Mouse (Mus musculus) c-Kit-positive CD71-negative TER-119-negative erythroid progenitor cells, embryonic 14.5 days (primary cell): ENCODE measurements around the gene Carmil1.

Experiments
- DNase-seq: peaks from one replicate; pipeline ENCODE4 v3.0.0-alpha.2; 2013; ENCODE audit warnings: low read depth

Carmil1 gene

DNA sequence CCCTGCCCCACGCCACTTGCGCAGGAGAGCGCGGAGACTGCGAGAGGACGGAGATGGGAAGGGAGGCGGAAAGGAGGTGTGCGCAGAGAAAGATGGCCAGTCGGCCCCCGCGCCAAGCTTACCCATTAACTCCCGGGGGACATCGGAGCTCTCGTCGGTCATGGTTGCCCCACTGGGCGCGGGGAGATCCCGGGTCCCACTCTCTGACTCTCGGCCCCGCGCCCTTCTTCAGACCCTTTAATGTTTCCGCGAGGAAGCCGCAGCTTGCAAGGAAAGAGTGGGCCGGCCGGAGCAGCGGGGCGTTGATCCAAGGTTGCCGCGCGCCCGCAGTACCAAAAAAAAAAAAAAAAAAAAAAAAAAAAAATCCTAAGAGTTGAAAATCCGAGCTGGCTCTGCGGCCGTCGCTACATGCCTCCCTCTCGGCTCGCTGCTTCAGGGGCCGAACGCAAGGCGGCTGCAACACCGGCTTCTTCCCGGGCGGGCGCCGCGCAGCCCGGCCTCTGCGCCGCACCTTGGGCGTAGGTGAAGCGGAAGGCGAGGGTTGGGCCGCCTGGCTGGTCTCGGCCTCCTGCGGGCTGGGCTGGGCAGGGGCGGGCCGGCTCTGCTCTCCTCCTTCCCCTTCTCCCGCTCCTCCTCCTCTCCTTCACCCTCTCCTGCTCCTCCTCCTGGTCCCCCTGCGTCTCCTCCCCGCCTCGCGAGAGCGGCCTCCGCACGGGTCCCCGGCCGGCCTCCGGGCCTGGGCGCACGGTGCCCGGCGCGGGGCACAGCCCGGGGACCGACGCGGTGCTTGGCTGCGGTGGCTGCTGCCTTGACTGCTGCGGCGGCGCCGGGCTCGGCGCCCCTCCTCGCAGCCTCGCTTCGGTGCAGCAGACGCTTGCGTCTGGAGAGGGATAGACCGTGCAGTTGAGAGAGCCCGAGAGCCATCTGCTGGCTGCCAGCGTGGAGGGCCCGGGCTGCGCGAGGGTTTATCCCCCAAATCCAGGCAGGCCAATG lies at the start of gene Carmil1:
Carmil1 (minus strand) TSS at position 357 of the 993 bp plus-strand sequence.
- peak; percentile 51 for DNase-seq

DNA sequence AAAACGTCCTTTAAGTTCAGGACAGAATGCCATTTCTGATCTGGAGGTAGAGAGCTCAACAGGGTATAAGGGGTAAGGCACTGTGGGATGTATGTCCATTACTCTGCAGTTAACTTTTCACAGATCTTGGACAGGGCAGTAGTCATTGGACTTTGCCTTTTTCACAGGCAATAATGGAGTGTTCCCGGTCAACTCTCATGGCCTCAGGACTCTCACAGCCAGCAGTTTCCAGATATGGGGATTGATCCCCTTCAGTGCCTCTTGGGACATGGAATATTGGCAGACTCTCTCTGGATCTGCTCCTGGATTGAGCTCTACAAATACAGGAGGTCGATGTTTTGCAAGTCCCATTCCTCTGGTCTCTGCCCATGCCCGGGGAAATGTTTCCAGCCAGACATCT lies 49.5 kb upstream of the Carmil1 start:
- DNase-seq = no peak

DNA sequence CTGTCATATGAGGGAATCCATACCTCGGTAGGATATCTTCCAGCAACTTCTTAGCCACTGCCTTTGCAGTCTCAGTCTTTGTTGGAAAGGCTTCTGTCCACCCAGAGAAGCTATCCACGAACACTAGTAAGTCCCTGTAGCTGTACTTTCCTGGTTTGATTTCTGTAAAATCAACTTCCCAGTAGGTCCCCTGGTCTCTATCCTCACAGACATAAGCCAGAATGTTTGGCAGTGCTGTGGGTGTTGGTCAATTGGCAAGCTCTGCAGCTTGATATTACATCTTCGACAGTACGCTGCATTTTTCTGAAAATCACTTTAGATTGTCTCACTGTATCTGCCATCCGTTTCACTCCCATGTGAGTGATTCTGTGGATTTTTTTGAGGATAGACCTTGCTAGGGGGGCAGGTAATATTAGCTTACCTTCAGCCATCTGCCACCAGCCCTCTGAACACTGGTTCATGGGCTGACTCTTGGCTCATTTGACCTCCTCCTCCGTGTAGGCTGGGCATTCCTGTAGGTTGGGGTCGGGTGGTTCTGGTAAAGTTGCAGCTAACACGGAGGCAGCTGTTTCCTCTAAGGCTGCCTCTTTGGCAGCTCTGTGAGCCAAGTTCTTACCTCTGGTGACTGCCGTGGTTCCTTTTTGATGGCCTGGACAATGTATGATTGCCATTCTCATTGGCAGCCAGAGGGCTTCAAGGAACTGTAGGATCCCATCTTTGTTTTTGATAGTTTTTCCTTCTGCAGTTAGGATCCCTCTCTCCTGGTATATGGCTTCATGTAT lies 47.6 kb upstream of the Carmil1 start:
- no peak for DNase-seq

DNA sequence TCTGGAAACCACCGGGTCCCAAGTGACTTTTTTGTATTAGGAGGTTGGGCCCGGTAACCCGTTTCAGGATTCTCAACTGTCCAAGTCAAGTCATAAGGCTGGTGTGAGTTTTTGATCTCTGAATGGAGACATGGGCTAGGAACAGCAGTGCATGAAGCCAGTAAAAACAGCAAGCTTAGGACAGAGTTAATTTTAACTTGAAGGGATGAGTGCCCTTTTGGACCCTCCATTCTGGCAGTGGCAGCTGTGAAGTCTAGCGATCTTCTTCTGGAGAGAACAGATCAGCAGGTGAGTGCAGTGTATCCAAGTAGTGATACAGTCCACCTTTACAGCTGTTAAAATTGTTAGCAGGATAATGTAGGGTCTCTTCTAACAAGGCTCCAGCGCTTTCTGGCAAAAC lies 46.6 kb upstream of the Carmil1 start, which contains the start of gene Cmah:
Cmah (plus strand) TSS at position 204 of the 400 bp plus-strand sequence.
- DNase-seq = no peak

DNA sequence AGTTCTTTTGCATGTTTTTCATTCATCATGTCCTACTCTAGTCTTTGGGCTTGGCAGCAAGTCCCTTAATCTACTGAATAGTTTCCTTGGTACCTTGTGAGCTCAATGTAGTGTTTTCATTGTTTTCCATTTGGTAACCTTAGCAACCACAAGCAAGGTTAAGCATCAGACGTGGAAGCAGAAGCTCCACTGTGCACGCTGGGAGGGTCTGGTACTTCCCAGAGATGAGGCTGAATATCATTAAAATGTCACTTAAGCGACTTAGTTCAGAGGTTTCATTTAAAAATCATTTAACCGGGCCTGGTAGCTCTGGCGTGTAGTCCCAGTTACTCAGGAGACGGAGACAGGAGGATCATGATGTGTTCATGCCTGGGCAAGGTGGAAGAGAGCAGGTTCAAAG lies 40.7 kb upstream of the Carmil1 start:
- no peak for DNase-seq

DNA sequence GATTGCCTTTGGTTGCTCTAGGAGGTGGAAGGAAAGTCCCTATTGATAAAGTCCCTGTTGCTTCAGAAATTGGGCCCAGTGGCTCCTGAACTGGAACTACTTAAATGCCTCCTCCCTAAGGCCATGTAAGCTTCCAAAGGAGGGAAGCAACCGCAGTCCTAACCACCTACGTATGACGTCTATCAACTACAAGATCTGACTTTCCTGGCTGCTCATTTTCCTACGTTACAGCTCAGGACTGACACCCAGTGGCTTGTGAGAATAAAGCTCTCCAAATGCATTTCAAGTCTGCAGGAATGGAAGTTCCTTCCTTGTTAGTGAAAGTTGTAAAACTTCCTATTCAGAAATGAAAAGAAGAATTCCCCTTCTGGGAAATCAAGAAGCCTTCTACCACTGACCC lies 38.0 kb upstream of the Carmil1 start:
- peak; percentile 36 for DNase-seq

DNA sequence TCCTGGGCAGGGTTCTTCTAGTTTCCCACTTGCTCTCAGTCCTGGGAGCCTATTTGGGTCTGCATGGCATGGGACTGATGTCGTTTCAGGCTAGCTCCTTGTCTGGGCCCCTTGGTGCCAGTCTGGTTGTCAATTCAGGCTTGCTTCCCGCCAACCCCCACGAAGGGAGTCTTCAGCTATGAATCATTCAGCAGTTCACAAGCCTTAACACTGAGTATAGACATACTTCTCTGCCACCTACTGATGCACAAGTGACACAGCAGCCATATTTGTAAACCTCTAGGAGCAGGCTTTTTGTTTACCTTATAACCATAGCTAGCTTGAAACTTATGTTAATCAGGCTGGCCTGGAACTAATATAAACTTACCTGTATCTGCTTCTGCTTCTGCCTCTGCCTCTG lies 36.0 kb upstream of the Carmil1 start:
- no peak for DNase-seq

DNA sequence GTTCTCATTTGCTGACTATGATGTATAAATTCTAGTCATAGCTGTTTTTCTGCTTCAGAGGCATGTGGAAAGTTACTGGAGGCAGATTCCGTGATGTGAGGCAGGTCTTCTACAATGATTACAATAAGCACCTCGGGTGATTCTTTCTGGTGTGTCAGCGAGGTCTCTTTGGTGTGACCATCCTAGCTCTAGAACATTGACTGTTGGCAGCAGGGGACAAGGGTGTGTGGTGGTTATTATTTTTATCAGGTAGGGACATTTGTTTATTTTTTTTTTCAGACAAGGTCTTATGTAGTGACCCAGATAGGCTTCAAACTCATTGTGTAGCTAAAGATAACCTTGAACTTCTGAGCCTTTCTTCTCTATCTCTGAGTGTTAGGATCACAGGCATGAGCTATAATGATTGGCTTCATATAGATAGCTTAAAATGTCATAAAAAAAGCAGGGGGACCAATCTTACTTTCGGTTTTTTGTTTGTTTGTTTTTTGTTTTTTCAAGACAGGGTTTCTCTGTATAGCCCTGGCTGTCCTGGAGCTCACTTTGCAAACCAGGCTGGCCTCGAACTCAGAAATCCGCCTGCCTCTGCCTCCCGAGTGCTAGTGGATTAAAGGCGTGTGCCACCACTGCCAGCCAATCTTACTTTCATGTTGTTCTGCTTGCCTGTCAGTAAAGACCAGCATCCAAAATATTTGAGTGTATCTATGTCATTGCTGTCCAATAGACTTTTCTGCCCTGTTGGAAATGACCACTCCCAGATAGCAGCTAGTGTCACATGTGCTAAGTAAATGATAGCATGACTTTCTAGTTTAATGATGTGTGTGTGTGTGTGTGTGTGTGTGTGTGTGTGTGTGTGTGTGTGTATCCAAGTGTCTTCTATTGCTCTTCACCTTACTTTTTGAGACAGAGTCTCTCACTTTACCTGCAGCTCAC lies 30.7 kb upstream of the Carmil1 start:
- DNase-seq = no peak

DNA sequence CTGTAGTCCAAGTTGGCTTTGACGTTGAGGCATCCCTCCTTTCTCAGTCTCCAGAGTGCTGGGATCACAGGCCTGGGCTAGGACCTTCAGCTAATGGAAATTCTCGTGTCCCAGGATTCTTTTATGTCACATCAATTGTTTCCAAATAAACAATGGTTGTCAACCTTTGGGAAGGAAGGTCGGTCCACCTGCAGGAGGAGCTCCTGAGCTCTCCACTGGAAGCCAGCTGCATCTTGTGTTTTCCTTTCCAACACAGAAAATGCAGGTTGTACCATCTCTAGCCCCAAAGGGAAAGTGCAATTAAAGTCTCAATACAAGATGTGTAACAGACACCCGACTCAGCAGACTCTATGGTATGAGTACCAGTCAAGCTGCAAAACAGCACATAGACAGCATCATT lies 25.7 kb upstream of the Carmil1 start:
- DNase-seq = no peak

DNA sequence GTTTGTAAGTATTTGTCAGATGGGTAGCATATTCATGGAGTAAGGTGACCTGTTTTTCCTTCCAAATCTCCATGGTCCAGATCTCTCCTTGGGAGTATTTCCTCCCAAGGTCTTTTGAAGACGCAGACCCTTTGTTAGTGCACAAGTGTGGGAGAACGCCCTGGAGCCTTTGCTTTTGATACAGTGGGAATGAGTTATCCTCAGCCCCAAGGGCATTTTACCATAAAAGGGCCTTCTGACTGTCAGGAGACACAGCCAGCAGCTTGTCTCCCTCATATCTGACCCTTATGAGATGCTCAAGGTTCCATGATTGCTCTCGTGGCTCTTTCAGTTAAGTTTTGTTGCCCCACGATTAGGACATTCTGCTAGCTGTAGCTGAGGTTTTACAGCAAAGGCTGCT lies 24.9 kb upstream of the Carmil1 start:
- no peak for DNase-seq

DNA sequence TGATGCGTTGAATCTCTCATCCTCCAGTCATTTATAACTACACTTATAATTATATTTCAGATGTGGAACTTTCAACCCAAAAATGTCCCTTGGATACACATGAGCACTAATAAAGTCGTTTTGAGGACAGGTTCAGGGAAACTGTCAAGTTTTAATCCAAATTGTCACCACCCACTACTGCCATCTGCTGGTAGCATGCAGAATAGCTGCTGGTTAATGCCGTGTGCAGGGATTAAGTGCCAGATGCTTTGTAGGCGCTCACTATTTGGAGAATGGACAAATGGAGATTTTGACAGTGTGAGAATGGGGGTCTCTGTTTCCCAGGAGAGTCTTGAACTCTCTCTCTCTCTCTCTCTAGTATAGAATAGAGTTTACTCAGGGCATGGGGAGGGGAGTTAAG lies 16.7 kb upstream of the Carmil1 start:
- peak; percentile 54 for DNase-seq

DNA sequence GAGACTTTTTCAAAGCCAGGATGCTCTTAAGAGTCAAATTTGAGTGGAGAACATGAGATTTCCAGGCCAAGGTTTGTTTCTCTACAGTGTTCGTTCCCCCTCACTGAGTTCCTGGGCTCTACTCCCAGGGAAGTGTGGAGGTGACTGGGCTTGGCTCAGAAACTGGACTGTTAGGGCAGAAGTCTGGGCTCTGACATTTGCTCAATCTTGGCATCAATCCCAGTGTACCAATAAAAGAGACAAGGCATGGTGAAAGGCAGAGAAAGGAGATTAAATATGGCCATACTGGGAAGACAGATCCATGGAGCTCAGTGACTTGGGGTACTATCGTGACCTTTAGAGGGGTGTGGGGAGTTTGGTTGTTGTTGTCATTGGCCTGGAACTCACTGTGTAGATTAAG lies 6.8 kb upstream of the Carmil1 start:
- DNase-seq = no peak

DNA sequence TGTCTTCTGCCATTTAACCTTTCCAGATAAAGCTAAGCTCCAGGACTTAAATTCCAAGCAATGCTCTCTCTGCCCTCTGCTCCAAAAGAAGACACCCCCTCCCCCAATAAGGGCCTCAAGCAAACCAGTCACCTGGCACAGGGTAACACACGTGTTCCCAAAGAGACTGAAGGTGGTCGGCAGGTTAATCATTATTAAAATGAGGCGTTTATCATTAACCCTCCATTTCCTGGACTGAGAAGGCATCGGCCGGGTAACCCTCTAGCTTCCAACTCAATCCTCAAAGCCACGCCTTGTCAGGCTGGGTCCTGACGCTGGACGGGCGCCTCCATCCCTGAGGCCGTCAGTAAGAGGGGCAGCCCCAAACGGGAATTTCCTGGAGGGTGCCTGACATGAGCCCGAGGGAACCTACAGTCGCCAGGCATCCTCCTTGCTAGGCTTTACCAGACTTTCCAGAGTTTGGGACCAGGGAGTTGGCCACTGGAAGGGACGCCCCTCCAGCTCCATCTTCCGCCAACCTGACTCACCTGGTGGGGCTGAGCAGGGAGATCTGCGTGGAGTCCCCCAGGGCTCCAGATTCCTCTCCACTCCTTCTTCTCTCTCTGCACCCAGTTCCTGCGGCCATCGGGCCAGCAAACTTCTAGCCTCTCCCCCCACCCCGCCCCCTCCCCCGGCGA lies 695 bp downstream of the Carmil1 start:
- no peak for DNase-seq

DNA sequence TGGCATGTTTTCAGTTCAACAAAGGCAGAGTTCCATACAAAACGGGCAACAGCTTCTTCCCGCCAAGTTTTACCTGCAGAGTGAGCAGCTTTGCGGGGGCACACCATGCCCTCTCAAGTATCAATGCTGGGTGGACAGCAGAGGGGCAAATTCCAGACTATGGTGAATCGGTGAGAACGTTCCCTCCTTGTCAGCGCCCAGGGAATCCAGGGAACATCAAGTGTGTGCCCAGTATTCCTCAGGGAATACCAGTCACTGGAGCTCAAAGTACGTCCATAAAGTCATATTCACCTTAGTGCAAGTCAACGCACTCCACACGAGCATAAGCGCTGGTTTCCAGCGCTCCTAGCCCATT lies 1.2 kb downstream of the Carmil1 start:
- no peak for DNase-seq

DNA sequence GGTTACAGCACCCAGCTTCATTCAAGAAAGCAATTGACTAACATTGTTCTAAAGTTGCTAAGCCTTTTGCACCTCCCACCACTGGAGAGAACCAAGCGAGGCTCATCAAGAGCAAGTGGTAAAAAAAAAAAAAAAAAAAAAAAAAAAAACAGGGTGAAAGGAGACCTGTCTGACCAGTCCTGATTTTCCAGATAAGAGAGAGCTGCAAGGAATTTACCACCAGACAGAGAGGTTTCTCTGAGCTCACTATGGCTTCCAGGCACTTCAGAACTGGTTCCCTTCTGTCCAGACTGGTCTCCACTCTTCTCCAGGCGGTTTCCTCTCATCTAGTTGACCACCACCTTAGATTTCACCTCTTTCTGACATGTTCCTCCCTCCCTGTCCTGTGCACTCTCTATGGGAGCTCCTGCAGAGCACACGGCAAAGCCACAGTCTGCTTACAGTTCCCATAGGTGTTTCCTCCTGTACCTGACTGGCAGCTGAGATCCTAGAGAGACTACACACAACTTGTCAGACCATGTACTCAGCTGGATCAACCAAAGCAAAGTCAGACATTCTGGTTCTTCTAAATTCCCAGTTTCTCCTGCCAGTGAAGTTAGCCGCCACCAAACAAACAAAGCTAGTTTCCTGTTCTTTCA lies 7.7 kb downstream of the Carmil1 start:
- no peak for DNase-seq

DNA sequence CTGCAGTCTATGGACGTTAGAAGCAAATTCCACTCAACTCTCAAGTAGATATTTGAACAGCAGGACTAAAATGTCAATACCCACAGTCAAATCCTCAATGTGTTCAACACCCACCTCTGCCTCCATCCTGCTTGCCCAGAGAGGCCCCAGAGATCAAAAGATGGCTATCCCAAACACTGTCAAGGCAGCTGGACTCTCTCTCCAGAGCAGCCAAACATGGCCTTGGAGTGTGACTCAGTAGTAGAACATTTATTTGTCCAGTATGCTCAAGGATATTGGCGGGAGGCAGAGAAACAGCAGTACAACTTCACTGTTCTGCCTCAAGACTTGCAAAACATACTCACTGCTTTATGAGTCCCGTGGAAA lies 11.5 kb downstream of the Carmil1 start:
- no peak for DNase-seq

DNA sequence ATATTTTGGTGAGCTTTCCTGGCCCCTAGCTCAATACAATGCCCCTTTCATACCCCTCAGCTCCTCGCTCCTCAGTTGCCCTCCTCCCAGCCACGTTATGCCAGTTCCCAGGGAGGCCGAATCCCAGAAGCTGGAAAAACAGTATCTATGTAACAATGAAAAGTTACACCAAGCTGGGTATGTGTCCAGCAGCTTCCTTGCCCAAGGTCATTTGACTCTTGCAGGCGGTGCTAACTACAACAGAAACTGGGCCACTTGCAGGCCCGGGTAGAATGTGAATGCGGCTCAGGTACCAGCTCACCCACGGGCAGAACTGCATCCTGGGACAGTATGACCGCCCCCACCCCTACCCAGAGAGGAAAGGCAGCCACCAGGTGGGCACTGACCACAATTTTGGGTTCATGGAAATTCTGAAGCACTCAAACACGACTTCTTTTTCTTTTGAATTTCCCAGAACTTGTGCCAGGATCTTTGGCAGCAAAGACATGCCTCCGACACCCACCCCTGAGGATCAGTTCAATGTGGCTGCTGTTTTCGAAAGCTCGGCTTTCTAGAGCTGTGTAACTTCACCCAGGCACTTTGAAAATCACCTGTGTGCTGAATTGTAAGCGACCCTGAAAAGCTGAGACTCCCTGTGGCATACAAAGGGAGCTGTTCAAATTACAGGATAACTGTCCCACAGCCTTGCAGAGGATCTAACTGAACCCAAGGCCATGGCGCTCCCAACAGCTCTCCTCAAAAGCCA lies 12.1 kb downstream of the Carmil1 start:
- DNase-seq = no peak

DNA sequence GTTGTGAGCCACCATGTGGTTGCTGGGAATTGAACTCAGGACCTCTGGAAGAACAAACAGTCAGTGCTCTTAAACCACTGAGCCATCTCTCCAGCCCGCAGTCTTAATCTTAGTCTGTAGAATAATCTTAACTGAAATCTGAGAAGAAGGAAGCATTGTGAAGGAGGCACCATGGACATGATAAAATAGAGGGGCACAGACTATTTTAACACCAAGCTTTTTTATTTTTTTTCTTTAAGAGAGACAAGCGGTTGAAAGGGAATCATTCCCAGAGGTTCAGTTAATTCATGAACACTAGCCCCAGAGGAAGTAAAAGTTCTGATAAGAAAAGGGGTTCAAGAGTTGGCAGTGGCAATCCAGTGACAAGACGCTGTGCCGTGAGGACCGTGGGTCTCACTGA lies 15.8 kb downstream of the Carmil1 start:
- DNase-seq = no peak

DNA sequence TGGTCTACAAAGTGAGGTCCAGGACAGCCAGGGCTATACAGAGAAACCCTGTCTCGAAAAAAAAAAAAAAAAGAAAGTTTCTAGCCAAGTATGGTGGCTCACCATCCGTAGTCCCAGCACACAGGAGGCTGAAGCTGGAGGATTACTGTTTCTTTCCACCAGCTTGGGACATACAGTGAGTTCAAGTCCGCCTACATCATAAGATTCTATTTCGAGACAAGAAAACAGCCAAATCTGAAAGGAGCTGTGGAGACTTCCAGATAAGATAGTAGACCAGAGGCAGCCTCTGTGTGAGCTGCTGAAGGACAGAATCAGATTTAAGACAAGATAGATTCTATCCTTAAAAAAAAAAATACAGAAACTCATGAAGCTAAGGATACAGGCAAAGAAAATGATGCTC lies 17.0 kb downstream of the Carmil1 start:
- no peak for DNase-seq
